Mouse (Mus musculus) c-Kit-positive CD71-positive TER-119-negative erythroid progenitor cells, embryonic 14.5 days (primary cell): Measurements from ENCODE around the gene Peli1.

Experiments used
- DNase-seq: peaks from one replicate; pipeline ENCODE4 v3.0.0-alpha.2; 2013; ENCODE audit warnings: low read depth

Peli1 gene

GRCm38 (mm10) chr11:21091067-21091427 lies at the start of gene Peli1:
Gene Peli1, plus strand, starts transcription at chr11:21091291.
- peak; percentile 89 for DNase-seq

GRCm38 (mm10) chr11:21042590-21042989 lies 48.5 kb upstream of the Peli1 start:
- DNase-seq, result no peak

GRCm38 (mm10) chr11:21046188-21046587 lies 44.9 kb upstream of the Peli1 start:
- DNase-seq, result no peak

GRCm38 (mm10) chr11:21047921-21048320 lies 43.2 kb upstream of the Peli1 start:
- no peak for DNase-seq

GRCm38 (mm10) chr11:21051716-21052115 lies 39.4 kb upstream of the Peli1 start:
- DNase-seq, result no peak

- no peak for DNase-seq
These were observed 36.5 kb upstream of the Peli1 start for GRCm38 (mm10) chr11:21054587-21054986.

- DNase-seq, result no peak
These were observed 34.8 kb upstream of the Peli1 start for GRCm38 (mm10) chr11:21056109-21056850.

- DNase-seq, result no peak
These were observed 33.3 kb upstream of the Peli1 start for GRCm38 (mm10) chr11:21057511-21058414.

- no peak for DNase-seq
These were observed 32.7 kb upstream of the Peli1 start for GRCm38 (mm10) chr11:21058415-21058781.

- DNase-seq, result no peak
These were observed 30.6 kb upstream of the Peli1 start for GRCm38 (mm10) chr11:21060386-21061074.

- no peak for DNase-seq
These were observed 30.1 kb upstream of the Peli1 start for GRCm38 (mm10) chr11:21061075-21061403.

- no peak for DNase-seq
These were observed 29.7 kb upstream of the Peli1 start for GRCm38 (mm10) chr11:21061431-21061830.

- no peak for DNase-seq
These were observed 29.0 kb upstream of the Peli1 start for GRCm38 (mm10) chr11:21062071-21062470.

GRCm38 (mm10) chr11:21063271-21063670 lies 27.8 kb upstream of the Peli1 start:
- no peak for DNase-seq

- no peak for DNase-seq
These were observed 11.7 kb upstream of the Peli1 start for GRCm38 (mm10) chr11:21079400-21079799.

GRCm38 (mm10) chr11:21079851-21080362 lies 11.2 kb upstream of the Peli1 start:
- no peak for DNase-seq

- DNase-seq, result no peak
These were observed 9.9 kb upstream of the Peli1 start for GRCm38 (mm10) chr11:21081169-21081568.

- DNase-seq, result no peak
These were observed 8.4 kb upstream of the Peli1 start for GRCm38 (mm10) chr11:21082711-21083110.

- no peak for DNase-seq
These were observed 2.7 kb upstream of the Peli1 start for GRCm38 (mm10) chr11:21088356-21088755.

- no peak for DNase-seq
These were observed 1.5 kb upstream of the Peli1 start for GRCm38 (mm10) chr11:21089571-21089970.

- DNase-seq, result no peak
These were observed 626 bp downstream of the Peli1 start for GRCm38 (mm10) chr11:21091428-21092405.
